Mouse (Mus musculus): ENCODE results near the gene Lrfn2.

DNA sequence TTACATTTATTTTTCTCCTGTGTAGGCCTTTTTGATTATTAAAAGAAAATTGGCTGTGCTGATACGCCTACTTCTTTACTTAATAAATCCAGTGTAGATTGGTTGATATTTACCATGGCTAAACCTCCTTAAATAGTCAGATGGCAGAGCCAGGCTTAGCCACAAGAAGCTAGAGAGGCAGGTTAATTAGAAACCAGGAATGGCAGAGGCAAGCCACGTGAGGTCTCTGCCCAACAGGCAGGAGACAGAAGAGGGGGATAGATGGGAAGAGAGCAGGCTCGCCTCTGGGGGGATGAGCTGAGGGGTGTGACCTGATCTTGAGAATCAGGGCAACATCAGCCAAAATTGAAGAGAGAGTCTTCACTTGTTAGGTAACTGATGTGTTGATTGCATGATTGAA is 30.5 kb downstream of the Lrfn2 start:
- TF ChIP-seq MAFK (IDR thresholded peaks at IDR 0.05; ENCODE audit: borderline replicate concordance, low read depth, low read length) (no peak), CTCF (IDR thresholded peaks at IDR 0.05 in 2 of 3, conservative IDR thresholded peaks at IDR 0.05 in 1 of 3; ENCODE audit: control insufficient read depth in 1 of 3, insufficient read depth in 1 of 3, low read depth in 2 of 3, low read length in 3 of 3, poor library complexity in 1 of 3, severe bottlenecking in 1 of 3) (no peak), RAD21 (IDR thresholded peaks at IDR 0.05; ENCODE audit: low read depth, low read length) (no peak)
